Mouse (Mus musculus): ENCODE data around the gene Flt1.

GRCm38 (mm10) chr5:147671765-147672424 lies 53.9 kb downstream of the Flt1 start:
- TF ChIP-seq CTCF (IDR thresholded peaks at IDR 0.05; ENCODE audit: extremely low read depth, insufficient read depth, insufficient read length, insufficient replicate concordance) (no peak), POLR2A (IDR thresholded peaks at IDR 0.05; ENCODE audit: low read depth, low read length) (no peak)
